In genomic region chr1:103784692-103785091, GRCm38 (mm10) we compare ENCODE assay signal across 14 mouse cellular contexts.
DNase-seq lines count a peak whose midpoint lies in the region; ATAC-seq and TF ChIP-seq lines count a peak whose summit lies in the region.
"Had no signal": no experiment of that assay in that cellular context is flagged by ENCODE, and none has a peak within 500 bp of the region (broad histone marks: within the 10 kb centered on the region; RNA-seq: fewer than 3 reads in every experiment).

No protein-coding gene starts in this region.

- ATAC-seq in kidney, postnatal 0 days (replicated peaks; ENCODE audit: low FRiP score, low read depth): no peak
- ATAC-seq in kidney, embryonic 15.5 days (replicated peaks; ENCODE audit: low FRiP score): no peak
- no peak for ATAC-seq in embryonic facial prominence, embryonic 14.5 days (ENCODE audit: low read depth)
- ATAC-seq: Patski had no signal

- H3K27me3 ChIP-seq in kidney, postnatal 0 days (ENCODE audit: insufficient read depth, low read length): no peaks in the 10 kb centered on the region
- no peaks in the 10 kb centered on the region for H3K27me3 ChIP-seq in kidney, embryonic 15.5 days
- no peaks in the 10 kb centered on the region for H3K27me3 ChIP-seq in embryonic facial prominence, embryonic 14.5 days (replicated peaks; ENCODE audit: control insufficient read depth, insufficient read depth, low read length)
- H3K27me3 ChIP-seq: limb, embryonic 13.5 days; Patski had no signal

- DNase-seq in embryo, embryonic 10 days (ENCODE audit: low spot score): peak; percentile 8
- no peak for DNase-seq in embryo, embryonic 9.5 days (ENCODE audit: extremely low spot score)
- DNase-seq in kidney, postnatal 0 days (ENCODE audit: low spot score): peak; percentile 22
- peak; percentile 31 for DNase-seq in 416B (ENCODE audit: low read depth)
- peak; percentile 30 for DNase-seq in embryonic facial prominence, embryonic 14.5 days (ENCODE audit: low spot score)
- DNase-seq in urinary bladder, adult 18-20 months (ENCODE audit: low spot score in 2 of 2): no peak
- no peak for DNase-seq in B cell, adult 2 months
- DNase-seq: adrenal gland, adult 2 months; heart, postnatal 10 days; kidney, adult 9 months; thymus, adult 18-20 months had no signal

- H3K27ac ChIP-seq in kidney, postnatal 0 days: no peak overlapping the region
- H3K27ac ChIP-seq in kidney, embryonic 15.5 days: no peak overlapping the region
- no peak overlapping the region for H3K27ac ChIP-seq in embryonic facial prominence, embryonic 14.5 days (replicated peaks; ENCODE audit: low read depth, low read length)
- H3K27ac ChIP-seq: limb, embryonic 13.5 days had no signal

- peak; percentile 61 for TF ChIP-seq CTCF in kidney, postnatal 0 days (IDR thresholded peaks at IDR 0.05; ENCODE audit: low read depth)

- H3K4me2 ChIP-seq in kidney, postnatal 0 days (ENCODE audit: low read length): no peak overlapping the region
- H3K4me2 ChIP-seq in kidney, embryonic 15.5 days: no peak overlapping the region
- no peak overlapping the region for H3K4me2 ChIP-seq in embryonic facial prominence, embryonic 14.5 days (ENCODE audit: low read depth, low read length)
- H3K4me2 ChIP-seq: limb, embryonic 13.5 days had no signal

- H3K9ac ChIP-seq in kidney, postnatal 0 days (ENCODE audit: low read depth, low read length): no peak overlapping the region
- H3K9ac ChIP-seq in kidney, embryonic 15.5 days: no peak overlapping the region
- H3K9ac ChIP-seq in embryonic facial prominence, embryonic 14.5 days (ENCODE audit: low read depth, low read length): no peak overlapping the region
- H3K9ac ChIP-seq: limb, embryonic 13.5 days had no signal

- no peak overlapping the region for H3K4me3 ChIP-seq in kidney, postnatal 0 days (replicated peaks; ENCODE audit: low read depth, low read length)
- H3K4me3 ChIP-seq in kidney, embryonic 15.5 days (replicated peaks): no peak overlapping the region
- no peak overlapping the region for H3K4me3 ChIP-seq in embryonic facial prominence, embryonic 14.5 days (ENCODE audit: low read depth, low read length)
- H3K4me3 ChIP-seq: limb, embryonic 13.5 days had no signal

- H3K9me3 ChIP-seq in kidney, postnatal 0 days (replicated peaks; ENCODE audit: low read length): no peaks in the 10 kb centered on the region
- H3K9me3 ChIP-seq in kidney, embryonic 15.5 days (replicated peaks): no peaks in the 10 kb centered on the region
- no peaks in the 10 kb centered on the region for H3K9me3 ChIP-seq in embryonic facial prominence, embryonic 14.5 days (ENCODE audit: control insufficient read depth, low read length)
- H3K9me3 ChIP-seq: limb, embryonic 13.5 days had no signal

- no peaks in the 10 kb centered on the region for H3K4me1 ChIP-seq in kidney, postnatal 0 days (replicated peaks; ENCODE audit: insufficient read depth, low read length)
- H3K4me1 ChIP-seq in kidney, embryonic 15.5 days: no peaks in the 10 kb centered on the region
- no peaks in the 10 kb centered on the region for H3K4me1 ChIP-seq in embryonic facial prominence, embryonic 14.5 days (ENCODE audit: control insufficient read depth, insufficient read depth, low read length)
- H3K4me1 ChIP-seq: limb, embryonic 13.5 days had no signal

- H3K36me3 ChIP-seq in kidney, postnatal 0 days (ENCODE audit: insufficient read depth, low read length): no peaks in the 10 kb centered on the region
- no peaks in the 10 kb centered on the region for H3K36me3 ChIP-seq in kidney, embryonic 15.5 days
- no peaks in the 10 kb centered on the region for H3K36me3 ChIP-seq in embryonic facial prominence, embryonic 14.5 days (ENCODE audit: control insufficient read depth, insufficient read depth, low read length)
- H3K36me3 ChIP-seq: limb, embryonic 13.5 days had no signal

Comparison
In these comparisons a context has a peak if more than half of its experiments do, and no peak if none do; other contexts are left out.
1. DNase-seq: peak in embryo, embryonic 10 days (single experiment), kidney, postnatal 0 days (single experiment), 416B (single experiment) and embryonic facial prominence, embryonic 14.5 days (single experiment); none in embryo, embryonic 9.5 days (single experiment), urinary bladder, adult 18-20 months (0 of 2) and B cell, adult 2 months (0 of 2).